Mouse (Mus musculus) lung, postnatal 0 days (tissue): ENCODE results near the gene Trat1. TPM values are rescaled to one million over a fixed set of nuclear protein-coding genes. Genes with fewer than 3 reads are reported as not detected.

Source experiments
- ATAC-seq: fragments of 200-750 bp; cut with Nextera tagmentation; 2 replicates; pipeline ENCODE4 v1.8.0; 2017; ENCODE audit warnings: moderate library complexity
- DNase-seq: peaks from one replicate; pipeline ENCODE4 v3.0.0-alpha.2; 2016; ENCODE audit warnings: low spot score
- H3K27ac ChIP-seq: fragments of 300-500 bp; sonication (generic); 2 replicates; pipeline ENCODE4 v1.5.1; 2014; ENCODE audit warnings: antibody characterized with exemption, mild to moderate bottlenecking, low read length, mixed read lengths
- H3K27me3 ChIP-seq: fragments of 300-500 bp; sonication (generic); replicated peaks from 2 replicates; pipeline ENCODE4 v1.6.1; 2014; ENCODE audit warnings: low read length, mixed read lengths; ENCODE audit not compliant: insufficient read depth
- H3K36me3 ChIP-seq: fragments of 300-500 bp; sonication (generic); 2 replicates; pipeline ENCODE4 v1.6.1; 2014; ENCODE audit warnings: low read length, mixed read lengths; ENCODE audit not compliant: insufficient read depth
- H3K4me1 ChIP-seq: fragments of 300-500 bp; sonication (generic); 2 replicates; pipeline ENCODE4 v1.6.1; 2014; ENCODE audit warnings: antibody characterized with exemption, low read depth, low read length, mixed read lengths; ENCODE audit not compliant: insufficient read depth
- H3K4me2 ChIP-seq: fragments of 300-500 bp; sonication (generic); replicated peaks from 2 replicates; pipeline ENCODE4 v1.6.1; 2014; ENCODE audit warnings: low read depth, mild to moderate bottlenecking, low read length, moderate library complexity, mixed read lengths
- H3K4me3 ChIP-seq: fragments of 300-500 bp; sonication (generic); 2 replicates; pipeline ENCODE4 v1.5.1; 2014; ENCODE audit warnings: low read depth, low read length
- H3K9ac ChIP-seq: fragments of 300-500 bp; sonication (generic); replicated peaks from 2 replicates; pipeline ENCODE4 v1.6.1; 2014; ENCODE audit warnings: low read depth, mild to moderate bottlenecking
- H3K9me3 ChIP-seq: fragments of 300-500 bp; sonication (generic); 2 replicates; pipeline ENCODE4 v1.6.1; 2016; ENCODE audit warnings: low read length, mixed read lengths
- CTCF ChIP-seq: IDR thresholded peaks from 2 replicates; pipeline ENCODE4 v1.5.1; 2016; ENCODE audit warnings: antibody characterized with exemption, mild to moderate bottlenecking
- EP300 ChIP-seq: IDR thresholded peaks from 2 replicates; pipeline ENCODE4 v1.6.1; 2016; ENCODE audit warnings: antibody characterized with exemption, mild to moderate bottlenecking, control low read depth
- WGBS: fragments of 180-500 bp; shearing (Covaris S2); extraction: QIAGEN DNeasy Blood & Tissue Kit; methylation state at CpG from one replicate; pipeline ENCODE4 v1.1.7; 2014; 5-methylcytosine and 5-hydroxymethylcytosine counted together
- polyA plus RNA-seq: library from polyadenylated mRNA; unstranded; fragments of >200 nt; fragmentation: Nextera tagmentation; extraction: Ambion mirVana; gene quantifications from 2 replicates; pipeline ENCODE4 v1.2.1, GENCODE M21; 2015

Gene Trat1
- polyA plus RNA-seq, 1 experiment from 2014 or later = 0.16 TPM

GRCm38 (mm10) chr16:48805412-48805811 is 33.6 kb upstream of the Trat1 start:
- TF ChIP-seq CTCF (no peak), EP300 (no peak)
- Histone ChIP-seq H3K36me3 (no peaks in the 10 kb centered on the region), H3K9ac (no peak overlapping the region), H3K4me2 (no peak overlapping the region), H3K4me3 (no peak overlapping the region), H3K27ac (no peak overlapping the region), H3K9me3 (no peaks in the 10 kb centered on the region), H3K27me3 (no peaks in the 10 kb centered on the region), H3K4me1 (no peaks in the 10 kb centered on the region)
- ATAC-seq (no peak), DNase-seq (no peak)
- 72% methylated on average over 1 of the region's 1 CpGs for WGBS

DNA sequence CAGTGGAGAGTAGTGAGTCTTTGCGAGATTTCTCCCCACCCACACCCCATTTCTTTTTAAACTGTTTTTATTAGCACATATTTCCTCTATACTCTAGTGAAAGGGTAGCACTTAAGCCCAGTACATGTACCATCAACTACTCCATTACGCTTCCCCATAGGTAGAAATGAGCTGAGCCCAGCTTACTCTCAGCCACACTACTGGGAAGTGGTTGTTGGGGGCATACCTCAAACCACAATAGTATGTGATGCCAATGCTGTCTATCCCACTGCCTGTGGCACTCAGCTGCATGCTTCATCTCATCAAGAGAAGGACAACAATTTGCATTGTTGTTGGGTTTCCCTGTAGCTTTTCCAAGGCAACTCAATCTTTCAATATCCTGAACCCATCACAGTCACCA is 29.1 kb upstream of the Trat1 start:
- no peaks in the 10 kb centered on the region for H3K9me3 ChIP-seq
- H3K4me3 ChIP-seq = no peak overlapping the region
- no peaks in the 10 kb centered on the region for H3K36me3 ChIP-seq
- no peak for ATAC-seq
- 86% methylated on average over 2 of the region's 2 CpGs for WGBS
- no peak for DNase-seq
- H3K27me3 ChIP-seq = no peaks in the 10 kb centered on the region
- no peak for TF ChIP-seq EP300
- no peak for TF ChIP-seq CTCF
- no peak overlapping the region for H3K27ac ChIP-seq
- no peak overlapping the region for H3K4me2 ChIP-seq
- no peaks in the 10 kb centered on the region for H3K4me1 ChIP-seq
- H3K9ac ChIP-seq = no peak overlapping the region

- H3K4me2 ChIP-seq = no peak overlapping the region
- H3K27ac ChIP-seq = 0 out of 2 replicates have a peak overlapping the region, but pooled peaks have one; percentile 26
- no peak overlapping the region for H3K9ac ChIP-seq
- DNase-seq (peak; percentile 78), ATAC-seq (peak; percentile 72)
- no peaks in the 10 kb centered on the region for H3K9me3 ChIP-seq
- H3K27me3 ChIP-seq = no peaks in the 10 kb centered on the region
- no peak overlapping the region for H3K4me3 ChIP-seq
- H3K4me1 ChIP-seq = no peaks in the 10 kb centered on the region
- peak; percentile 97 for TF ChIP-seq EP300
- TF ChIP-seq CTCF = no peak
- 49% methylated on average over 3 of the region's 3 CpGs for whole genome bisulfite sequencing
- H3K36me3 ChIP-seq = no peaks in the 10 kb centered on the region
These were observed 27.6 kb upstream of the Trat1 start for GRCm38 (mm10) chr16:48799470-48799869.

DNA sequence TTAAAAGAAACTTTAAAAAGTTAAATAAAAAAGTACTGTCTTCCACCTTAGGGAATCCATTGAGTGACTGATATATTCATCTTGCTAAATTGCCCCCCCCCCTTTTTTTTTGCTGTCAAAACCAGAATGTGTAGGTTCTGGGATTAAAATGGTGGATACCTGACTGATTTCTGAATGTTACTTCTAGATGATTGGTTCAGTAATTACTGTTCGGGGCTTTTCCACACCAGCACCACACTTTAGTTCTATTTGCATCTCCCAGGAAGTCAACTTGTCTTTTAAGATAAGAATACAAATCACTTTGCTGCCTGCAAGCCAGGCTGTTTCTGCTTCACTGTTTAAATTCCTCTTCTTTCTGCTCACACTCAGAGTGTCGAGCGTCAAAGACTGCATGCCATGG is 26.5 kb upstream of the Trat1 start:
- Histone ChIP-seq H3K27me3 (no peaks in the 10 kb centered on the region), H3K4me2 (no peak overlapping the region), H3K36me3 (no peaks in the 10 kb centered on the region), H3K4me1 (no peaks in the 10 kb centered on the region), H3K4me3 (no peak overlapping the region), H3K9me3 (no peaks in the 10 kb centered on the region), H3K9ac (no peak overlapping the region), H3K27ac (no peak overlapping the region)
- WGBS = 40% methylated on average over 3 of the region's 3 CpGs
- no peak for DNase-seq
- no peak for ATAC-seq
- no peak for TF ChIP-seq EP300
- no peak for TF ChIP-seq CTCF

- Histone ChIP-seq H3K4me1 (no peaks in the 10 kb centered on the region), H3K9me3 (no peaks in the 10 kb centered on the region), H3K27ac (no peak overlapping the region), H3K27me3 (no peaks in the 10 kb centered on the region), H3K4me2 (no peak overlapping the region), H3K4me3 (no peak overlapping the region), H3K9ac (no peak overlapping the region), H3K36me3 (no peaks in the 10 kb centered on the region)
- ATAC-seq (0 out of 2 replicates have a peak, but pooled peaks have one; percentile 26), DNase-seq (peak; percentile 33)
- TF ChIP-seq EP300 (no peak), CTCF (no peak)
- WGBS = 30% methylated on average over 4 of the region's 4 CpGs
These were observed 16.9 kb upstream of the Trat1 start for GRCm38 (mm10) chr16:48788704-48789185.

DNA sequence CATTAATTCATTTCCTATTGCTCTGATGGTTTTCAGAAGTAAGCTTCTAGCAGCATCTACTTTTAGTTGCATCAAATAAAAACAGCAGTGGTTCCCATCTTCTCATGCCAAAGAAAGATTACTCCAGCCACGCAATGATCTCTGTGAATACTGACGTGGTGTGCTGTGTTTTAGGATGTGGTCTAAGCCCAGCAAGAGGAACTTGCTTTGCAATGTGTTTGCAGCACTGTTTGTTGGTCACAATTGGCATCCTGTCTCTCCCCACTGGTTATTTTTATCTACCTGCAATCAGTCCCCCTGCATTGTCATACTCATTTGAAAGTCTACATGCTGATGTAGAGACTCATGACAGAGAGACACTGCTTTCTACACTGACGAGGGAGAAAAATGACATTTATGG is 14.4 kb upstream of the Trat1 start:
- H3K9me3 ChIP-seq = no peaks in the 10 kb centered on the region
- H3K36me3 ChIP-seq = no peaks in the 10 kb centered on the region
- no peak for ATAC-seq
- no peak overlapping the region for H3K9ac ChIP-seq
- no peak for DNase-seq
- no peak for TF ChIP-seq EP300
- TF ChIP-seq CTCF = no peak
- H3K4me2 ChIP-seq = no peak overlapping the region
- H3K27ac ChIP-seq = no peak overlapping the region
- no peaks in the 10 kb centered on the region for H3K4me1 ChIP-seq
- WGBS = 54% methylated on average over 3 of the region's 3 CpGs
- H3K27me3 ChIP-seq = no peaks in the 10 kb centered on the region
- H3K4me3 ChIP-seq = no peak overlapping the region

DNA sequence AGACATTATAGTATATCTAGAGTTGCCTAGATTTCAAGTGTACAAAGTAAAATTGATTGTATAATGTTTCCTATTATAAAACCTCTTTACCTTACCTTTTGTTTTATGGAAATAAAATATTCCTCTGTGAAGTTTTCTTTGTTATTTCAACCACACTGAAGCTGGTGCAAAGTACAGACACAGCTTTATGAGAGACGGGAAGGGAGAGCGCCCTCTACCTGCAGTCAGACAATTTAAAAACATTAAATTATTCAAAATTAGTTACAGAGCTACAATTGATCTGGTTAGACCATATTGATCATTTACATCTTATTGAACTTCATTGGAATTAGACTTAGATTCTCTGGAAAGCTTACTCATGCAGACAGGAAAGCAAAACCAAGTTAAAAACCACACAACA is 5.4 kb upstream of the Trat1 start:
- no peaks in the 10 kb centered on the region for H3K9me3 ChIP-seq
- ATAC-seq = no peak
- H3K4me3 ChIP-seq = no peak overlapping the region
- no peak overlapping the region for H3K4me2 ChIP-seq
- H3K27me3 ChIP-seq = no peaks in the 10 kb centered on the region
- H3K27ac ChIP-seq = no peak overlapping the region
- H3K4me1 ChIP-seq = no peaks in the 10 kb centered on the region
- no peak overlapping the region for H3K9ac ChIP-seq
- no peak for TF ChIP-seq EP300
- peak; percentile 28; the same call in 1 of the 2 replicates for TF ChIP-seq CTCF
- DNase-seq = no peak
- no peaks in the 10 kb centered on the region for H3K36me3 ChIP-seq
- WGBS = 58% methylated on average over 2 of the region's 2 CpGs
